Mouse (Mus musculus) olfactory bulb, adult 2 months (tissue): ENCODE results near the gene Prpf4.

Experiments used
- CTCF ChIP-seq: fragments of 200-500 bp; IDR thresholded peaks from 2 replicates; pipeline ENCODE4 v1.5.1; 2012; ENCODE audit warnings: low read depth, mild to moderate bottlenecking, low read length, moderate library complexity; ENCODE audit not compliant: insufficient read depth
- POLR2A ChIP-seq: fragments of 200-500 bp; IDR thresholded peaks from 2 replicates; pipeline ENCODE4 v1.6.1; 2012; ENCODE audit warnings: mild to moderate bottlenecking, low read depth, low read length, moderate library complexity; ENCODE audit not compliant: insufficient read depth

DNA sequence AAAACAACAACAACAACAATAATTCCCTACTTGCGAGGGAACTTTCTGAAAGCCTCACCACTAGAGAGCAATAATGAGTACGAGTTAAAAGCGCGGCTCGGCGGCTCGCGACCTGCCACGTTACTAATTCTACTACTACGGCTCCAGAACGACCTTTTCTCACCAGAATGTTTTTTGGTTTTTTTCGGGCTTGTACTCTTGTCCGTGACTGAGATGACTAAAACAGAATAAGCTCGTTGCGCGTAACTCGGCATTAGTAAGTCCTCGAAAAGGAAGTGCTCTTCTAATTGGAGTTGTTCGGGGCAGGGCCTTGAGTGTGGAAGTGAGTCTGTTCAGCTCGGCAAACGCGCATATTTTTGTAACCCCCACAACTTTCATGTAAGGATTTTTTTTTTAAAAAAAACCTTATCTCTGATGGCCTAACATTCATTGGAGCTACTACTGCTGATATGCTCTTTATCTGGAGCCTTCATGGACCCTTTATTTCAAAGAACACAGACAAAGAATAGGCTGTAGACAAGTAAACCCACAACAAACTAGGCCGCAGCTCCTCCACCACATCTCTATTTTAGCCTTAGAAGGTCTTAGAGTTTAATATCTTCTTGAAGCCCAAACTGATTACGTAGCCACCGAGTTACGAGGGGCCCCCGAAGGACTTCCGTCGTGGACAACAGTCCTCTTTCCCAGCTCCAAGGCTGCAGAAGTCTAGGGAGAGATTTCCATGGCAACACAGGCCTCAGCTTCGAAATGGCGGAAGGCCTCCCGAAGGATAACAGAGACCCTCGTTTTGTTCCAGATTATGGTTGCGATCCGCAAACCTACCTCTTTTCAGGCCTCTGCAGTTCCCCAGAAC lies 641 bp upstream of the Prpf4 start:
- no peak for TF ChIP-seq POLR2A
- 0 out of 2 replicates have a peak, but pooled peaks have one; percentile 33 for TF ChIP-seq CTCF
